Mouse (Mus musculus) megakaryocyte progenitor cell, adult 5-6 weeks (primary cell): Measurements from ENCODE around the gene Nbas. TPM values are rescaled to one million over a fixed set of nuclear protein-coding genes. Genes with fewer than 3 reads are reported as not detected.

ENCODE experiments used
- ATAC-seq: replicated peaks from 2 replicates; pipeline ENCODE4 v1.8.0; 2016; ENCODE audit warnings: mild to moderate bottlenecking, moderate TSS enrichment, inconsistent platforms; ENCODE audit not compliant: poor library complexity
- total RNA-seq, 2 experiments: library from RNA; stranded (forward) in 1 of 2; stranded (reverse) in 1 of 2; fragments of 157-497, 149-512 nt in 1 of 2; fragments of 200-1000 nt in 1 of 2; gene quantifications; 2 replicates each; pipeline versions ENCODE4 v1.2.3 to v1.2.4; 2015 to 2017

Nbas gene
- total RNA-seq (2015), result 16.4 and 21.2 TPM in 2 replicates
- total RNA-seq (2017), result 19.8 and 22.5 TPM in 2 replicates

- ATAC-seq, result peak; percentile 95
These were observed at the start of gene Nbas for GRCm38 (mm10) chr12:13268826-13269449. Gene Nbas, plus strand, starts transcription at chr12:13269133.

DNA sequence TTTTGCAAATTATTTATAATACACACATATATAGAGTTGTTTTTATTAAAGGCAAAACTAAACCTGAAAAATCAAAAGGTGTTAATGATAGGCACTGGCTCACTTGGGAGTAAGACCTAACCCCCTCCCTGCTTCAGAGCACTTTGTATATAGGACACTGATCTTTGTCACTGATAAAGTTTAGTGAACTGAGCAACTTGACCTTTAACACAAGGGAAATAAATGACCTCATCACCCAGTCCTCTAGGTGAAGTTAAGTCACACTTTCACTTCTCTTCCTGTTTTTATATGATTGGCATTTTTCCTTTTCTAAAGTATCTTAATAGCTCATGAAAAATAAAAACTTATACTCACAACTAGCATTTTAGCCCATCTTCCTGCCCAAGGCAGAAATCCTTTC, 26.5 kb upstream of the Nbas start:
- ATAC-seq, result no peak

- ATAC-seq, result peak; percentile 97
These were observed 20.0 kb upstream of the Nbas start, which contains the start of gene Ddx1 for GRCm38 (mm10) chr12:13248691-13249572. Gene Ddx1, minus strand, starts transcription at chr12:13249213.

GRCm38 (mm10) chr12:13249573-13249919, 19.4 kb upstream of the Nbas start:
- ATAC-seq, result no peak

DNA sequence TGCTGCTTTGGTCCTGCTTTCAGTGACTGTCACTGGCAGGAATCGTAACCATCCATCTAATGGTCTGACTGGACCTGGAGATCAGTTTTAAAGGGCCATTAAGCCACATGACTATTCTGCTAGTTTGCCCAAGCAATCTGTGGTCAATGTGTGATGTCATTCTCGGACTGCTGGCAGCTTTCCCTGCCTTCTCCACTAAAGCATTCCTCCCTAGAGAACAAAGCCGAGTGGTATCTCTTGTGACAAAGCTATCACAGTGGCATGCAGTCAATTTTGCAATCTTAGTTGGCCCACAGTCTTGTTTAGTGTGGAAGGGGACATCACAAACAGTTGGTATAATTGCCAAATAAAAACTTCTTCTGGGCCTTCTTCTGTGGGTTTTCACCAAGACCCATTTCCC, 13.9 kb upstream of the Nbas start:
- no peak for ATAC-seq

DNA sequence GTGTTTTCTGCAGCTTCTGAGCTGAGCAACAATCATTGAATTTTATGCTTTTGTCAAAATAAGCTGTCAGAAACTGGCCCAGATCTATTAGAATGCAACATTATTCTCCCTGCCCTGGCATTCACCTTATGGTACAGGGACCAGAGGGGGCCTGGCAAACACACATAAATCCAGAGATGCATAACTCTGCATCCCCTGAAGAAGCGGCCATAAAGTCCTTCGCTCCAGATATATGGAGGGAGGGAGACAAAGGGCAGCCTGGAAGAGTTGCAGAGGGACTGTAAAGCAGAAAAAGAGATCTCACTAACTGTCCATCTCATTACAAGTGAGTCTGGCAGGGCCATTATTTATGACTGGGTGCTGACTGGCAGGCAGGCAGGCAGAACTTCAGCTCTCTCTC, 13.2 kb upstream of the Nbas start:
- ATAC-seq, result no peak

DNA sequence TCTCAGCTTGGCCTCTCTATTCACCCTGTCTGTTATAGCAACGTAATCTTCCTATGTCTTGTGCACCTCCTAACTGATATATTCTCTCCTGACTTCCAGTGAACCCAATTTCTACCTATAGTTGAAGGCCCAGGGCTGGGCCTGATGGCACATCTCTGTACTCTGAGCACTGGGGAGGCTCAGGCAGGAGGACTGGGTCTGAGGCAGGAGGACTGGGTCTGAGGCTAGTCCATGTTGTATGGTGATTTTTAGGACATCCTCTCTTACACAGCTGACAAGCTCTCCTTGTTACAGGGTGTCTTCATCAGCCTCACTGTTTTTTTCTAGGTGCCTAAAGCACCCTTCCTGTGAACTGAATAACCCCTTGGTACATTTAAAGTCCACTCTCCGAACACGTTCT, 521 bp upstream of the Nbas start:
- peak; percentile 14 for ATAC-seq

DNA sequence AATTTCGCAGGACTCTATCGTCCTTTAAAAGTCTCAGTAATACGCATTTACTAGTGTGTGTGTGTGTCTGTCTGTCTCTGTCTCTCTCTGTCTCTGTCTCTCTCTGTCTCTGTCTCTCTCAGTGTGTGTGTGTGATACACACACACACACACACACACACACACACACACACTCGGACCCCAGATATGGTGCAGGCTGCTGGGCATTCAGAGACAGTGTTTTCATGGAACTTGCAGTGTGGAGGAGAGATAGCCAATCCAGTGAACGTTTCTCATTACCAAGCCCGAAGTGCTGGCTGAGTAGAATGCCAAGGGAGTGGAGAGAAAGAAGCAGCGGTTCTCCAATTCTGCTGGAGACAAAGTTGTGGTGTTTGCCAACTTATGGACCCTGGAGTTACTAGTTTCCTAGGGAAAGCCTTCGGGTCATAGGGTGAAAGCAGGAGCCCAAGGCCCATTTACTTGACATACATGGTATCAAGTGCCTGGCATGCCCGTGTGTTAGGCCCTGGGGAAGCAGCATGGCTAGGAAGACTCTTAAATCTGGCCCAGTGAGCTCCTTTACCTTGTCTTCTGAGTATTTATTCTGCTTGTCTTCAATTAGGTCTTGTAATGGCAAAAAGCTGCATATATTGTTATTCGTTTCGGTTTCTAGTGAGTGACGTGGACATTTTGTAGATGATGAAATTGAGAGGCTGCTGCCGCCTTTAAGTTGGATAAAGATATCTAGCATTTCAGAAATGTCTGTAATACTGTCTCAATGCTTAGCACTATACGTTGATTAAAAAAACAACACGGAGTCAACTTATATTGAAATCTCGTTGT, 847 bp downstream of the Nbas start:
- ATAC-seq, result peak; percentile 17; the same call in 1 of the 2 replicates

DNA sequence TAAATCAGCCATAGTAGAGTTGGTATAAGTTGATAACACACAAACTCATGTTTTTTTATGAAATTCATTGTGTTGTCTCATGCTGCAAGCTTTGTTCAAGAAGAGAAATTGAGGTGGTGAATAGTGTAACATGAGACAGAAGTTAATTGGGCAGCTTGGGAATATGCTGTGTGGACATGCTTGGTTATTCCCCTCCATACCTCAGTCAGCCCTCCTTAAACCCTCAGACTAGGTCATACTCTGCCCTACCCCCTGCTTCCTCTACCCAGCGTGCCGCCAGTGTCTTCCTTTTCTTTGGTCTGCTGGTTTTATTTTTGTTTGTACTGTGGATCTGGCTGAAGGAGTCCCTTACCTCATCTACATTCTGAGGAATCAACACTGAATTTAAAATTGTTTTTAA, 22.5 kb downstream of the Nbas start:
- ATAC-seq, result no peak

DNA sequence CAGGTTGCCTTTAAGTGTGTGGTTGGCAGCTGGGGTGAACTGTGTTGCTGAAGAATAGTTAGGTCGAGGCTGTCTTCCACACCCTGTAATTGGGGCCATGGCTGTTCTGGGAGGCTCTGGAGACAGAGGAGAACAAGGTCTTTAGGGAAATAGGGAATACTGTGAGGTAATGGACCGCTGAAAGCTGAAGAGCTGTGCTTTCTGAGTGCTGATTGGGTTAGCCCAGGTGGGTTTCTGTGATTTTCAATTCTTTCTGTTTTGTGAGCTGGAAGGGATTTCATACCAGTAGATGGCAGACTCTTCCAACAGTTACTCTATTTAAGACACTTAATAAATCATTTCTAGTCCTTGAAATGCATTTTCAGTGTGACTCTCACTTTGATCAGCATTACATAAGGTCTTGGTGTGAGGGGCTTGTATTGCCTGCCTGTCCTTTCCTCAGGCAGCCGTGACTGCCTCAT, 24.5 kb downstream of the Nbas start:
- ATAC-seq, result no peak

- ATAC-seq, result no peak
These were observed 34.1 kb downstream of the Nbas start for GRCm38 (mm10) chr12:13303037-13303436.

- no peak for ATAC-seq
These were observed 45.0 kb downstream of the Nbas start for GRCm38 (mm10) chr12:13313966-13314365.

- ATAC-seq, result no peak
These were observed 45.5 kb downstream of the Nbas start for GRCm38 (mm10) chr12:13314384-13314783.

GRCm38 (mm10) chr12:13315081-13315480, 46.1 kb downstream of the Nbas start:
- ATAC-seq, result no peak

- no peak for ATAC-seq
These were observed 73.6 kb downstream of the Nbas start for GRCm38 (mm10) chr12:13342535-13342934.

DNA sequence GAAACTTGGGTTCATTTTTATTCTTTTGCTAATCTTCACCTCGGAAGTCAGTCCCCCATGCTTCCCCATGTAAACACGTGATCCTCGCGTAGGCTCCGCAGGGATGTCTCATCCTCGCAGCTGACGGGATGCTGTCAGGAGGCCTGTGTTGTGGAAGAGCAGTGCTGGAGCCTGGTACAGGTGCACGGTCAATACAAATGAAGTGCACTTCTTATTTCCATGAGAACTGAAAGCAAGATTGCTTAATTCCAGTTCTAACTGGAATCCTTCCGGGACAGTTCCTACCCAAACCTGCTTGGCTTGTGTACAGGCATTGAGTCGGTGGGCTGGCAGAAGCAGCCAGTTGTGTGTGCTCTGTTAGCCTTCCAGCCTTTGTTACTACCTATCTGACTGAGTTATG, 87.3 kb downstream of the Nbas start:
- no peak for ATAC-seq

- no peak for ATAC-seq
These were observed 87.8 kb downstream of the Nbas start for GRCm38 (mm10) chr12:13356769-13357168.

DNA sequence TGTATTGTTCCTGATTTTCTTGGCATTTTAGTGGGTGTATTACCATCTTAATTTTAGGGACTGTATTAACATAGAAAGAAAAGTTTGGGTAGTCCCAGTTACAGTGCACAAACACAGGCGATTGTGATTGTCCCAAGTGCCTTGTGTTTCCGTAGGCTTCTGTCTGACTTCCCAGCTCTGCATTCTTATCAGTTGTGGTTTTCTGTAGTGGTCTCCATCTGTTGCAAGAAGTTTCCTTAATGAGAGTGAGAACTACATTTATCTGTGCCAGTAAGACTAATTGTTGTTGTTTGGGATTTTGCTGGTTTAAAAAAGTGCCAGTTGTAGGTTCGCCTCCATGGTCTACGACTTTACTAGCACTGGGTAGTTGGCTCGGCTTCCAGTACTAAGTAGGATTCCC, 88.3 kb downstream of the Nbas start:
- ATAC-seq, result peak; percentile 70

GRCm38 (mm10) chr12:13358849-13359248, 89.9 kb downstream of the Nbas start:
- peak; percentile 84 for ATAC-seq

DNA sequence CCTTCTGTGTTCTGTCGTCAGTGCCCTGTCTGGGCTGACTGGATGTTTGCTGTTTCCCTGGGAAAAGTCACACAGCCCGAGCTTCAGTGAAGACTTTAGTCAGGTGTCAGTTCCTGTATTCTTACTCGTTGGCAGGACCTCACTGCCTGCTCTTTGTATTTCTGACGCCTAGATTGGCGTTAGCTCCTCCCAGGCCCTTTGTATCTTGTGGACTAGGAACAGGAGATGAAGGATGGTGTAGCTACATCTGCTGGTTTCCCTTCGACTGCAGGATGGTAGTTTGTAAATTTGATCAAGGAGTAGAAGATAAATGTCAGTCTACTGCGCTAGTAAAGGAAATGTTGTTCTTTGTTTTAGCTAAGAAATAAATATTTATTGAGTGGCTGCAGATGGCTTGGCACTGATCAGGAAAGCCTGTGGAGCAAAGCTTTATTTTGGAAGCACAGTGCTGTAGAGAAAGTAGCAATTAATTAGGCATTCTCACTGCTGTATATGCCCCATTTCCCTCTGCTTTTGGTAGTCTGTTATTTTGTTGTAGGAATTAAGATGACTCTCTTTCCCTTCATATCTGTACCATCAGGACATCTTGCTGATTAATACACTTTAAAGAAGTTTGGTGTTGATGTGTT, 91.4 kb downstream of the Nbas start:
- ATAC-seq, result no peak

DNA sequence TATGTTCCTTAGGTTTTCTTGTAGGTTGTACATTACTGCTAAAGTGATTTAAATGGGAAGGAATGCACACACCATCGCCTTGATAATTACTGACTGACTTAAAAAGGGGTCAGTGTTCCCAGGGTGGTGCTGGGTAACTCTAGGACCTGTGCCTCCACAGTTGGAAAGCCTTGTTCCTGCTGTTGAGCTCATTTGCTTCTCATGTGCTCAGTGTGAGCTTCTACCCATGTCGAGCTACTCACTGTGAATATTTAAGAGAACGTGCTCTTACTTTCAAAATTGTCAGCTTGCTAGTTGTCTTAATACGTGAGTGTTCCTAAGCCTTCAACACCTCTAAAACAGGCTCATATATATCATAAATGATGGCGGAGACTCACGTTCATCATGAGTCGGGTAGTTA, 112.6 kb downstream of the Nbas start:
- ATAC-seq, result no peak
